Mouse (Mus musculus): Measurements from ENCODE around the gene Pdzrn3.

Pdzrn3 gene

GRCm38 (mm10) chr6:101328514-101328913 lies 49.2 kb downstream of the Pdzrn3 start:
- in situ Hi-C loops (cut with MboI, MseI): no loop called here

DNA sequence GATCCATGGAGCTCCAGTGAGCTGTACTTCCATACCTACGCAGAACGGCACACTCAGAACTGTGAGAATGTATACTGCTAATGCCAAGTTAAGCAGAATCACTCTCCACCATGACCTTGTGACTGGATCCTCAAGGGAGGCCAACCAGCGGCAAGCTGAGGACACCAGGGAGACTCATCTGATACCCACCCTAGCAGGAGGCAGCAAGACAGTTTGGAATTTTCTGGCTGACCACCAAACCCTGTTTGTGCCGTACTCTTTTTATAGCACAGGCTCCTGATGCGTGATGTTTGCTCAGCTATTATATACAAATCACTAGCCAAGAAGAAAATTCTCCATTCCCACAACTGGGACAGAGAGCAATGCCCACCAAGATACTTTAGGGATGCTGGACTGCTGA lies 50.0 kb downstream of the Pdzrn3 start:
- in situ Hi-C loops (cut with MboI, MseI): no loop called here

DNA sequence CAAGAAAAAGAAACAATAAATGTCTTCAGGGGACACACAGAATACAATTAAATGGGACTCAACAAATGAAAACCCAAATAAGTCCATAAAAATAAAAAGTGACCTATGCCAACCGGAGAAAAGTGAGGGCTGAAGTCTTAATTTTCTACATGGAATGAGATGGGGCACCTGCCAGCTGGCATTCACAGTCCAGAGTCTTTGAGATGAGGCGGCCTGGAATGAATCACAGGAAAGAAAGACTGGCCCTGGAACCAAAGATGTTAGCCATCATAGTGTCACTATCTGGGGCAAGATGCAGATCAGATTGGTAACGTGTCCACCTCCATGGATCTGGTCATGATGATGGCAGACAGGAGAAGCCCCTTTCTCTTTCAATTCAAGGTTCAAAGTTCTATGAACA lies 50.5 kb downstream of the Pdzrn3 start:
- in situ Hi-C loops (cut with MboI, MseI): no loop called here

DNA sequence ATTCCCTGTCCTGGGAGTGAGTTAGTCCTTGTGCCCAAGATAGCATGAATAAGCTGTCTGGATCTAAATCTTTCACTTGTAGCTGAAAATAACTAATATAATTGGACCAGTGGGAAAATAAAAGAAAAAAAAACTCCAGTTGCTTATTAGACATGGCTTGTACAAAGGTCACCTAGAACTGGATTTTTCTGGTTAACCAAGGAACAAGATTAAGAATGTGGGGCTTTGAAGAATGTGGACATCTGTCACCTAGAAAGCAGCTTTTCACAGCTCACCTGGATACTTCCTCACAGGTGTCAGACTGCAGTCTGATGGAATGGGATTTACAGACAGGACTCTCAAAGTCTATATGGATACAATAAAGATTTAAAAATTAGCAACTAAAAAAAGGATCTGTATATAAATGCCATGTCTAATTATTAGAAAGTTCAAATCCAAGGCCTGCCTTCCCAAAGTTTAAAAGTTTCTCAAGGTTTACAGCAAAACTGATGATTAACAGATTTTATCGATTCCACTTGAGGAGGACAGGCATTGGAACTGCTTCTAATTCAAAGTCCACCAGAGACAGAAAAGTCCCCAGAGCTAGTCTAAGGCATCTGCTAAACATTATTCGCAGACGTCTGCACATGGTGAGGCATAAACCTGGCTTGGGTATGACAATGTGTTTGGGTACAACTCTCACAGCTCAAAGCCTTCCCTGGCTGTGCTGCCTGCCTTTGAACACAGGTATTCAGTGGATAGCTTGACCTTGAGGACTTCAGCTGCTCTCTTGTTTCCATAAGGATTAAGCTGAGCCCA lies 51.7 kb downstream of the Pdzrn3 start:
- in situ Hi-C loops (cut with MboI, MseI): no loop called here

DNA sequence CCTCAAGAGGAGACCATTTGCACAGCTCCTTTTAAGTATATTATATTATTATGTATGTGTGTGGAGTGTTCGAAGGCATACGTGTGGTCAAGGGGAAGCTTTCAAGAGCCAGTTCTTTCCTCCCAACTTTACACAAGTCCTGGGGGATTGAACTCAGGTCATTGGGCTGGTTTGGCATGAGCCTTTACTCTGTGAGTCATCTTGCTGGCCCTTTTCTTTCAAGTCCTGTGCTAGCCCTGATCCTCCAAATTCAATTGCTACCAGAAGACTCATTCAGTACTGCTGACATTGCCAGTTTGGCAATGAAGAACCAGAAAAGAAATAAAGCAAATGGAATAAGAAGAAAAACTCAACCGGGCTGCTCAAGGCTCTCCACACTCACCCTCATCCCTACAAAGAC lies 55.1 kb downstream of the Pdzrn3 start:
- in situ Hi-C loops (cut with MboI, MseI): no loop called here

DNA sequence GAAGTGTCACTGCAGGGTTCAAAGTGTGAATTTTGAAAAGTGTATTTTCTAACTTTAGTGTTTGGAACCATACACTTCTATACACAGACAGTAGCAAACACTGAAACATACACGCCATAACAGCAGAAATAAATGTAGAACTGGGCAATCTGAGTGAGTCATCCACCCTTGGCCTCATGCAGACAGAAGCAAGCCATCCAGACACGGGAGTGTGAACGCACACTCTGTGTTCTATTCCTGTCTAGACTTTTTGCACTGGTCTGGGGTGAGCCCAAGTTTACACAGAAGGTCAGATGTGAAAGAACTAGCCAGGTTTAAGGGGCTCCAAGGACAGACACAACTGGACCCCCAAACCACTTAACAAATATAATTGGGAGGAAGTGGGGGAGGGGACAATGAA lies 57.3 kb downstream of the Pdzrn3 start:
- in situ Hi-C loops (cut with MboI, MseI): no loop called here

- in situ Hi-C loops (cut with MboI, MseI): no loop called here
Measured at GRCm38 (mm10) chr6:101319374-101319967, 58.2 kb downstream of the Pdzrn3 start.

GRCm38 (mm10) chr6:101318530-101318929 lies 59.2 kb downstream of the Pdzrn3 start:
- in situ Hi-C loops (cut with MboI, MseI): no loop called here

- in situ Hi-C loops (cut with MboI, MseI): no loop called here
Measured at GRCm38 (mm10) chr6:101311446-101311845, 66.3 kb downstream of the Pdzrn3 start.

DNA sequence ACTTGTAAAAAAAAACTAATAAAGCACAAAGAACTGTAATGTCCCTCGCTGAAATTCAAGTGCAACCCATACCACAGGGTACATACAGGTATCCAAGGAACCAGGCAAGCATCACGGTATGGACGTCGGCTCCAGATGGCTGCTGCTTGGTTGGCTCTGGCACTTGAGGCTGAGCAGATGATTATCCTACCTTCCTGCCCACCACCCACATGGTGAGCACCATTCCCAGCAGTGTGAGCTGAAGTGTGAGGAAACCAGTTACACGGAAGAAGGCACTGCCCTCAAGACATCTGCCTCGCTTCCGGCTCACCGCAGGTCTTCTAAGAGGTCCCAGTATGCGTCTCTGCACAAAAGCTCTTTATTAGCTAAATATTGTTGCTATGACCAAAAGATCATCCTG lies 67.2 kb downstream of the Pdzrn3 start:
- in situ Hi-C loops (cut with MboI, MseI): no loop called here

GRCm38 (mm10) chr6:101307964-101308531 lies 69.6 kb downstream of the Pdzrn3 start:
- in situ Hi-C loops (cut with MboI, MseI): no loop called here

DNA sequence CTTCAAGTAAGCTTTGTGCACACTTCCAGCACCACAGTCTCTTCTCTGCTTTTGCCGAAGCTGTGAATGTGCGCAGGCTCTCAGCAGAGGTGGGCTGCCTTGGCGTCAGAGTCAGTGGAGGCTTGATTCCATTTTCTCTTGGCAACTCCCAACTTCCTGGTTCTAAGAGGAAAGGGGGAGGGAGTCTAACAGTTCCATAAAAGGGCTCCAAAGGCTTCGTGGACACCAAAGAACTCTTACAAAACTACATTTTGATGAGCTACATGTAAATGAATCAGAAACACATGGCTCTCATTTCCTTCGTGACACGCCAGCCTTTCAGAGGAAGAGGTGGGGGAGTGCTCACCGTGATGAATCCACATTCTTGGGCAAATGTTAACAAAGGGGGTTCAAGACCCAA lies 70.9 kb downstream of the Pdzrn3 start:
- in situ Hi-C loops (cut with MboI, MseI): no loop called here

GRCm38 (mm10) chr6:101305543-101305942 lies 72.2 kb downstream of the Pdzrn3 start:
- in situ Hi-C loops (cut with MboI, MseI): no loop called here

DNA sequence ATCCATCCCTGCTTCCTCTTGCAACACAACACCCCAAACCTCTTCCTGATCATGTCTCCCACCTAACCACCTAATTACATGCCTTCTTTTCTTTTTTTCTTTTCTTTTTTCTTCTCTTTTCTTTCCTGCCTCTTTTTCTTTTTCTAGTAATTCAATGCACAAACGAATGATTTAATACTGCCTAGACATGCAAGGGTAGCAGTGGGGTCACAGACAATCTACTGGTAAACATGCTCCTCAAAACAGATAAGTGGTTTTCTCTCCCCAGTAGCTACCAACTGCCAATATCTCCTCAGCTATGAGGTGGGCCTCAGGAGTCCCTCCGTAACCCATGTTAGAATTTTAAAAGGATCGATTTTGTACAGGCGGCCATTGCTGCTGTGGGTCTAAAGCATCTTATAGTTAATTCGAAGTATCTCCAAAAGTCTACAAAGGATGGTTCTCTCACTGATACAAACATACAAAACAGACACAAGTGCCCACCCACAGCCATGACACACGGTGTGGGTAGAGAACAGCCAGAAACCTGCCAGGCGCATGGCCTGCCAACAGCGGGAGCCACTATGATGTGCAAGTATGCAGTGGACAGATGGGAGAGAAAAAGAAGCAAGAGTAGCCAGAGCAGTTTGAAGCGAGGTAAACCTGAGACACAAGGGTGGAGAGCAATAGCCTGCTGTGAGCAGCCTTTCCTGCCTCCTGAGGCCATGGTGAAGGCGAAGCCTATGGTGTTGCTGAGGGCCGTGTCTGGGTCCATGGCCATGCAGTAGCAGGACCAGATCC lies 73.5 kb downstream of the Pdzrn3 start:
- in situ Hi-C loops (cut with MboI, MseI): no loop called here

DNA sequence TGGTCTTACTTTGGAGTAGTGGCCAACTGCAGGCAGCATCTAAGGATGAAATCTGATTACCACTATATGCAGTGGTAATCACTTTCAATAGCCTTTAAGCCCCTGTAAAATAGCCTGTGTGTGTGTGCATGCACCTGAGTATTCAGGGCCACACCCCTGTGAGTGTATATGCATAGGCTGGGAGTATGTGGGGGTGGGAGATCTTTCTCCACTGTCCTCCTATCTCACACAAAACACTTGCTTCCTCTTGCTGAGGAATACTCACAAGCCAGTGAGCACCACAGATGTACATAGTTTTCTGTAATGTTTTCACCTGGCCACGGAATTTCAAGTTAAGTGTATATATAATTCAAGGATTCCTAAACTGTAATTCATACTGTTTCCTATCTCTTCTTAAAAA lies 74.2 kb downstream of the Pdzrn3 start:
- in situ Hi-C loops (cut with MboI, MseI): no loop called here

GRCm38 (mm10) chr6:101301154-101301553 lies 76.5 kb downstream of the Pdzrn3 start:
- in situ Hi-C loops (cut with MboI, MseI): no loop called here

DNA sequence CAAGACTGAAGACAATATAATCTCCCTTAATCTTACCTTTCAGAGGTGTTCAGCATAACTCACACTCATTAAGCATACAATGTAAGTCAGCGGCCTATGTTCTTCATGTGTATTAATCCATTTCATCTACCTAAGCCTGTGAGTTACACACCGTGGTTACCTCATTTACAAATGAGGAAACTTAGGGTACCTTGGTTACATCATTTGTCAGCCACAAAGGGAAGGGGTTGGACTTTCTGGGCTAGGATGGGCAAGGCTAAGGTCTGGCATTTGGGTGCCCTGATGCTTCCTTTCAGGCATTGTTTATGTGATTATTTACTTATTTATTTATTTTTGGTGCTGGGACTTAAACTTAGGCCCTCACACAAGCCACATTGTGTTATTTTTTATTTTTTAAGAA lies 78.3 kb downstream of the Pdzrn3 start:
- in situ Hi-C loops (cut with MboI, MseI): no loop called here

- in situ Hi-C loops (cut with MboI, MseI): no loop called here
Measured at GRCm38 (mm10) chr6:101297563-101298520, 79.9 kb downstream of the Pdzrn3 start.

- in situ Hi-C loops (cut with MboI, MseI): no loop called here
Measured at GRCm38 (mm10) chr6:101296997-101297396, 80.7 kb downstream of the Pdzrn3 start.

GRCm38 (mm10) chr6:101296280-101296679 lies 81.4 kb downstream of the Pdzrn3 start:
- in situ Hi-C loops (cut with MboI, MseI): no loop called here

DNA sequence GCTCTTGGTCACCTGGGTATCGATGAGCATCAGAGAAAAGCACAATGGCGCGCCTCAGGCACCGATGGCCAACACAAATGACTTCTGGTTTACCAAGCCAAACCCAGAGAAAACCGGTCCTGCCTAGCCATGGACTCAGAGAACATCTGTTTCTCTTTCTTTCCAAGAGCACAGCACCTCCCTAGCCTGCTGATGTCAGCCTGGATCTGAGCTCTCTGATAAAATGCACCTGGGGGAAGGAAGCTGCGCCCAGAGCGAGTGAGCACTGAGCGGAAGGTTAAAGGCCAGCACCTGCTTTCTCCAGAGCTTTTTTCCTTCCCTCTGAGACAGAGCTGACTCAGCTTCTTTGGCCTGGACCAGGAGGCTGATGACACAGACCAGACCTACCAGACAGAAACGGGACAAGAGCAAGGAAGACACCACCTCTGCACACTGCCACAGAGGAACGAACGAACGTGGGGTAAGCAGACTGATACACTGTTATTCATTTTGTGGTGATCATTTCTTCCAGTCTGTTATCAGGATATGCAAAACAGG lies 84.6 kb downstream of the Pdzrn3 start:
- in situ Hi-C loops (cut with MboI, MseI): no loop called here
